Mouse (Mus musculus) limb, embryonic 10.5 days (tissue): Measurements from ENCODE around the gene Aasdhppt. TPM values are rescaled to one million over a fixed set of nuclear protein-coding genes. Genes with fewer than 3 reads are reported as not detected.
A peak's percentile ranks its signal among the peaks of the same experiment; 100 is the strongest.

ENCODE experiments used
- DNase-seq: peaks from one replicate; pipeline ENCODE4 v3.0.0-alpha.2; 2017; ENCODE audit warnings: low spot score
- H3K27ac ChIP-seq: fragments of 300-500 bp; sonication (generic); 2 replicates; pipeline ENCODE4 v1.5.1; 2016; ENCODE audit warnings: mild to moderate bottlenecking
- H3K27me3 ChIP-seq: fragments of 300-500 bp; sonication (generic); 2 replicates; pipeline ENCODE4 v1.6.1; 2016; ENCODE audit warnings: low read depth, mild to moderate bottlenecking; ENCODE audit not compliant: poor library complexity, severe bottlenecking
- H3K36me3 ChIP-seq: fragments of 300-500 bp; sonication (generic); 2 replicates; pipeline ENCODE4 v1.6.1; 2016; ENCODE audit warnings: mild to moderate bottlenecking, moderate library complexity
- H3K4me1 ChIP-seq: fragments of 300-500 bp; sonication (generic); 2 replicates; pipeline ENCODE4 v1.6.1; 2016
- H3K4me3 ChIP-seq: fragments of 300-500 bp; sonication (generic); 2 replicates; pipeline ENCODE4 v1.5.1; 2016; ENCODE audit warnings: mild to moderate bottlenecking, moderate library complexity
- H3K9me3 ChIP-seq: fragments of 300-500 bp; sonication (generic); replicated peaks from 2 replicates; pipeline ENCODE4 v1.6.1; 2016; ENCODE audit warnings: mild to moderate bottlenecking
- WGBS: fragments of 180-500 bp; shearing (Covaris S2); methylation state at CpG from one replicate; pipeline ENCODE4 v1.1.7; 2016; 5-methylcytosine and 5-hydroxymethylcytosine counted together
- microRNA-seq: library from miRNA; unstranded; fragments of <30 nt; microRNA quantifications from one replicate; pipeline ENCODE4, GENCODE M21; 2017
- polyA plus RNA-seq: library from polyadenylated mRNA; unstranded; fragments of >200 nt; fragmentation: Nextera tagmentation; extraction: Ambion mirVana; gene quantifications from 2 replicates; pipeline ENCODE4 v1.2.1, GENCODE M21; 2016

Gene Aasdhppt
- polyA plus RNA-seq, 1 experiment from 2014 or later = 30.8 TPM

DNA sequence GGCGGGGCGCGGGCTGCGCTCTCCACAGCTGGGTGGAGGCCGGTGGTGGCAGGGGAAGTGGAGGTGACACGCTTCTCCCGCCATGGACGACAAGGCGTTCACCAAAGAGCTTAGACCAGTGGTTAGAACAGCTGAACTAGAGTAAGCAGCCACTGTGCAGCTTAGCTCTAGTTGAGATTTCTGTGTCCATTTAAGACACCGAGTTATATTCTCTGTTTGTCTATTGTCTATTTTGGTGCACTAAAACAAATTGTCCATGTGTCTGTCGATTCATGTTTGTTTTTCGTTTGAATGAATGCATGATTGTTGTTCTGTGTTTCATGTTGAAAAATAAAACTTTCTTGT lies 48.6 kb downstream of the Aasdhppt start:
- no peak for DNase-seq
- Histone ChIP-seq H3K4me1 (no peaks in the 10 kb centered on the region), H3K27ac (no peak overlapping the region), H3K9me3 (peaks cover 15% of the 10 kb centered on the region), H3K27me3 (no peaks in the 10 kb centered on the region), H3K4me3 (0 out of 2 replicates have a peak overlapping the region, but pooled peaks have one; percentile 27), H3K36me3 (no peaks in the 10 kb centered on the region)
- WGBS = 63% methylated on average over 12 of the region's 12 CpGs

DNA sequence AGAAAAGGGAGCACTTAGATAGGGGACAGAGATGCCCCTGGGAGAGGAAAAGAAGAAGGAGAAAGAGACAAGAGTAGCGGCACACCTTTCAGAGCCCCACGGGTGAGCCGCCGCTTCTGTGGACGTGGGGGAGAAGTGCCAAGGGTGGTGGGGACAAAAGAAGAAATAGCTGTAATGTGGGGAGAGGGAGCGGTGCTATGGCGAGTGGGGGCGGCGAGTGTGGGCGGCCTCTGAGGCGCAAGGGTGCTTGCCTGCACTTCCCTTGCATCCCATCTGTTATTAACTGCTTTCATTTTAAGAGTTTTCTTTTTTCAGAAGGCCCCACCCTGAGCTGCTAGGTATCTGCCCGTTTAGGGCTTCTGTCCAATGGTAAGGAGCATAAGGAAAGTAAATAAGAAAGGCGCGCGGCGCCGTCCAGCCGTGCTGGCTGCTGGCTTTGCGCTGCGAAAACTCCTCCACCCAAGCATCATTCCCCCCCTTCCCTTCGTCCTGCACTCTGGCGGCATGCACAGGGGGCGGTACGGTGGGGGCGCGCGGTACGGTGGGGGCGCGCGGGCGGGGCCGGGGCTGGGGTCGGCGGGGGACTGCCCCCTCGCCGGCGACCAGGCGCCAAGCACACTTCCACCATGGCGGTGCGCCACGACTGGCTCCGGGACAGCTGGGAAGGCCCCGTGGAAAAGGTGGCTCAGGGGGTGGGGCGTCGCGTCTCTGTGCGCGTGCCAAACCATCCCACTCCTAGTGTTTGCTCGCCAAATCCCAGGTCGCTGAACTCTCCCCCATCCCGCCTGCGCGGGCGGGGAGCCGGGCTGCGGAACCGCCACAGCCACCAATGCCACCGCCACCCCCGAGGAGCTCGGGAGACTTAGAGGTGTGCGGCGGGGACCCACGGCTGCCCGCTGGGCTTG lies 49.2 kb downstream of the Aasdhppt start:
- H3K9me3 ChIP-seq = peaks cover 15% of the 10 kb centered on the region
- H3K36me3 ChIP-seq = no peaks in the 10 kb centered on the region
- 49% methylated on average over 65 of the region's 65 CpGs for WGBS
- H3K4me3 ChIP-seq = peak overlapping the region; percentile 27; the same call in 1 of the 2 replicates
- DNase-seq = peak; percentile 96
- H3K27ac ChIP-seq = no peak overlapping the region
- no peaks in the 10 kb centered on the region for H3K27me3 ChIP-seq
- H3K4me1 ChIP-seq = no peaks in the 10 kb centered on the region

DNA sequence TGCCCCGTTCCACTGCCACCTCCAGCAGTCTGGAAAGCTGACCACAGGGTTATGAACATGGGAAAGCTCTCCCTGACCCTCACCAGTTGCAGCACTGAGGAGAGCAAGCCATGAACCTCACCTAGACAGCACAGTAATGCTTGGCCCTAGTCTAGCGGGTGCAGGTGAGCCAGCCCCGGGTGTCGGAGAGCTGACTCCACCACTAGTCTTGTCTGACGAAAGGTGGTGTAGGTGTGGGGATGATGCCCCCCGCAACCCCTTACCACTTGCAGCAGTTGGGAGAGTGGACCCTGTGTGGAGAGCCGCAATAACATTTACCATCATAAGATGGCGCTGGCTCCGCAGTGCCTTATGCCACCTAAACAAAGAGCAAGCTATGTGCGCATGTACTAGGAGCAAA lies 50.2 kb downstream of the Aasdhppt start:
- WGBS = 91% methylated on average over 10 of the region's 10 CpGs
- Histone ChIP-seq H3K27ac (no peak overlapping the region), H3K27me3 (no peaks in the 10 kb centered on the region), H3K4me3 (no peak overlapping the region), H3K9me3 (peaks cover 15% of the 10 kb centered on the region), H3K36me3 (no peaks in the 10 kb centered on the region), H3K4me1 (no peaks in the 10 kb centered on the region)
- DNase-seq = no peak

Small RNAs within 50 kb of the gene (microRNA-seq; reads per million reads assigned to microRNA genes)
- not detected for gene Gm22195

Other genes with a start within 250 kb of the Aasdhppt start
- gene Kbtbd3, start 362 bp upstream of the Aasdhppt start, polyA plus RNA-seq = 4.2 and 6.4 TPM in 2 replicates
- 43.3 and 54.5 TPM in 2 replicates for gene Msantd4, start 67.1 kb upstream of the Aasdhppt start, polyA plus RNA-seq